ENCODE assay signal across 8 mouse cellular contexts in the genomic region with DNA sequence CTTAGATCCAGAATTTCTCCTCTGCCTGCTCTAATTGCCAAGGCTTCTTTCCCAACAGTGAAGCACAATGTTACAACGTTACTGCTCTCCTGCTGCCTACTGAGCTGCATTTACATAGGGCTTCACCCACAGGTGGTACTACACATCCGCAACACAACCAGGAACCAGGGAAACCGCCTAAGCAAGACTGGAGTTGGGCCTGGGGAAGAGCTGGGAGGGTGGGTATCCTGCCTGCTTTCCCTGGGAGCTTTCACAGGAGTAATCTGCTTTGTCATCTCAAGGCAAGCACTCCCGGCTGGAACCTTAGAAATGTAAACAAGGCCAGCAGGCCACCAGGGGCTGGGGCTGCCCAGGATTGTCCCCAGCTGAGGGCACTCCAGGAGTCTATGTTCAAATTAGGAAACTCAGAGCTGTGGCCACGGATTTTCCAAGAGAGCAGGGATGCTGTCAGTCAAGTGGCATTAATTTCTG. TPM values are rescaled to one million over a fixed set of nuclear protein-coding genes. Genes with fewer than 3 reads are reported as not detected.
DNase-seq lines count a peak whose midpoint lies in the region; ATAC-seq lines count a peak whose summit lies in the region.

No protein-coding gene starts in this region.

- peaks cover 12% of the 10 kb centered on the region; the same call in 1 of the 2 replicates for H3K27me3 ChIP-seq in hindbrain, embryonic 10.5 days (ENCODE audit: insufficient read depth, poor library complexity, severe bottlenecking)
- peaks cover 6% of the 10 kb centered on the region; the same call in 1 of the 2 replicates for H3K27me3 ChIP-seq in hindbrain, embryonic 14.5 days (ENCODE audit: control insufficient read depth, insufficient read depth, low read length)

- peak overlapping the region; percentile 91 for H3K27ac ChIP-seq in hindbrain, embryonic 10.5 days
- H3K27ac ChIP-seq in hindbrain, embryonic 14.5 days: no peak overlapping the region

- no peaks in the 10 kb centered on the region for H3K9me3 ChIP-seq in hindbrain, embryonic 10.5 days
- no peaks in the 10 kb centered on the region for H3K9me3 ChIP-seq in hindbrain, embryonic 14.5 days (ENCODE audit: control insufficient read depth, low read length)

- H3K4me1 ChIP-seq in hindbrain, embryonic 10.5 days (replicated peaks): peaks cover 48% of the 10 kb centered on the region
- peaks cover 26% of the 10 kb centered on the region for H3K4me1 ChIP-seq in hindbrain, embryonic 14.5 days (replicated peaks; ENCODE audit: control insufficient read depth, insufficient read depth, low read length)

- no peak for ATAC-seq in hindbrain, embryonic 14.5 days (ENCODE audit: low FRiP score)

- H3K36me3 ChIP-seq in hindbrain, embryonic 10.5 days: no peaks in the 10 kb centered on the region
- no peaks in the 10 kb centered on the region for H3K36me3 ChIP-seq in hindbrain, embryonic 14.5 days (replicated peaks; ENCODE audit: control insufficient read depth, insufficient read depth)

- no peak overlapping the region for H3K9ac ChIP-seq in hindbrain, embryonic 14.5 days

- 0 out of 2 replicates have a peak overlapping the region, but pooled peaks have one; percentile 3 for H3K4me3 ChIP-seq in hindbrain, embryonic 10.5 days
- H3K4me3 ChIP-seq in hindbrain, embryonic 14.5 days (replicated peaks; ENCODE audit: low read length): no peak overlapping the region

- WGBS in hindbrain, embryonic 10.5 days: 7% methylated on average over 5 of the region's 5 CpGs
- 9% methylated on average over 5 of the region's 5 CpGs for WGBS in hindbrain, embryonic 14.5 days

- peak; percentile 45 for DNase-seq in hindbrain, embryonic 10.5 days (ENCODE audit: low spot score)
- no peak for DNase-seq in hindbrain, embryonic 14.5 days (ENCODE audit: low spot score)
- peak; percentile 7 for DNase-seq in T-cell, adult 2 months (ENCODE audit: low spot score)
- peak; percentile 33 for DNase-seq in induced T-regulatory cell, adult 2 months (ENCODE audit: low read depth)
- peak; percentile 54 for DNase-seq in neural tube, embryonic 10.5 days (ENCODE audit: extremely low spot score, low spot score)
- no peak for DNase-seq in right cerebral cortex, adult 2 months (ENCODE audit: low spot score in 2 of 2)
- DNase-seq in right cerebral cortex, postnatal 10 days (ENCODE audit: low spot score in 2 of 2): no peak
- no peak for DNase-seq in right cerebral cortex, postnatal 14 days

- no peak overlapping the region; the same call in 1 of the 2 replicates for H3K4me2 ChIP-seq in hindbrain, embryonic 14.5 days (replicated peaks)

RNA-seq across cellular contexts. Expression of a gene that starts 9.0 kb away (rescaled TPM):
- polyA plus RNA-seq in hindbrain, embryonic 10.5 days (2016; fragmentation: Nextera tagmentation; extraction: Ambion mirVana): 137 and 146 TPM in 2 replicates
- polyA plus RNA-seq in hindbrain, embryonic 14.5 days (2014; fragmentation: Nextera tagmentation; extraction: Ambion mirVana): 204 and 206 TPM in 2 replicates

Comparison
In these comparisons a context has a peak if more than half of its experiments do, and no peak if none do; other contexts are left out.
1. DNase-seq: peak in hindbrain, embryonic 10.5 days (single experiment), T-cell, adult 2 months (single experiment), induced T-regulatory cell, adult 2 months (single experiment) and neural tube, embryonic 10.5 days (single experiment); none in hindbrain, embryonic 14.5 days (single experiment), right cerebral cortex, adult 2 months (0 of 2), right cerebral cortex, postnatal 10 days (0 of 2) and right cerebral cortex, postnatal 14 days (single experiment).